ENCODE assay signal across 11 mouse cellular contexts in the genomic region with DNA sequence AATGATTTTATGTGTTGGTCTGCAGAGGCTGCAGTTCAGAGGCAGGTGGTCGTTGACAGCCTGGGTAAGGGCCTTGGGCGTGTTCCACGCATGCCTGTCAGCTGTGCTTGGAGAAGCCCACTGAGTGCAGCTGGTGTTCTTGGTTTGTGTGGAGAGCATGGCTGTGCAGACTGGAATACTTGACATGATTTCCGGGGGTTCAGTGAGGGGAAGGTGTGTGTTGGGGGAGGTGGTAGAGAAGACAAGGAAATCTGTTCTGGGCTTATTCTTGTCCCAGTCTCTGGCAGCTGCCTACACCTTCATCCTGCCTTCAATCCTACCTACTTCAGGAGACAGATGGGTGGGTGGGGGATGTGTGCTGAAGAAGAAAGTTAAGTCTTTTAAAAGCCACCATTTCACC. TPM values are rescaled to one million over a fixed set of nuclear protein-coding genes. Genes with fewer than 3 reads are reported as not detected.
DNase-seq lines count a peak whose midpoint lies in the region; TF ChIP-seq lines count a peak whose summit lies in the region.
"Had no signal": no experiment of that assay in that cellular context is flagged by ENCODE, and none has a peak within 500 bp of the region (broad histone marks: within the 10 kb centered on the region; RNA-seq: fewer than 3 reads in every experiment).

No protein-coding gene starts in this region.

- H3K4me1 ChIP-seq in cortical plate, adult 2 months (ENCODE audit: control insufficient read depth, insufficient read depth, low read length) = peaks cover 45% of the 10 kb centered on the region

- peak; percentile 52 for DNase-seq in layer of hippocampus, adult 11-12 months (ENCODE audit: low spot score)
- DNase-seq in layer of hippocampus, postnatal 25 days (ENCODE audit: extremely low spot score in 1 of 2, low spot score in 1 of 2) = no peak
- DNase-seq in frontal cortex, adult 2 months (ENCODE audit: extremely low spot score in 1 of 2, low spot score in 1 of 2) = peak; percentile 87 to 90
- DNase-seq in left cerebral cortex, postnatal 4 days = peak; percentile 74
- DNase-seq in spleen, postnatal 4 days (ENCODE audit: low spot score in 2 of 2) = no peak
- DNase-seq in urinary bladder, postnatal 36 days (ENCODE audit: low spot score in 2 of 2) = no peak
- no peak for DNase-seq in natural killer cell, adult 2 months (ENCODE audit: low spot score in 2 of 2)
- DNase-seq: kidney, postnatal 14 days; lung, embryonic 14.5 days had no signal

- no peak for TF ChIP-seq POLR2A in cortical plate, adult 2 months (IDR thresholded peaks at IDR 0.05; ENCODE audit: extremely low read depth, insufficient read depth, low read length)

- no peak for TF ChIP-seq CTCF in cortical plate, adult 2 months (IDR thresholded peaks at IDR 0.05; ENCODE audit: extremely low read depth, insufficient read depth, low read length)

- H3K27ac ChIP-seq in cortical plate, adult 2 months (ENCODE audit: insufficient read depth, low read length) = peak overlapping the region; percentile 91

- intact Hi-C loops in left cerebral cortex, postnatal 4 days (cut with DNase I) = no loop called here

- H3K4me3 ChIP-seq in cortical plate, adult 2 months (ENCODE audit: insufficient read depth, low read length) = no peak overlapping the region
- H3K4me3 ChIP-seq: heart, embryonic 12.5 days had no signal

RNA-seq across cellular contexts. Expression of gene Akt2, which starts 10.3 kb away (rescaled TPM):
- total RNA-seq in layer of hippocampus, postnatal 25 days (2021) = 100 to 1,000 TPM in 1 of 2 experiments, 10 to 100 TPM in 1; 93.8 to 122 TPM
- polyA plus RNA-seq in cortical plate, adult 2 months (2012; rRNA removed) = 144 and 161 TPM in 2 replicates
- polyA plus RNA-seq in frontal cortex, adult 2 months (2012; rRNA removed) = 114 and 122 TPM in 2 replicates
- total RNA-seq in left cerebral cortex, postnatal 4 days (2021) = 10 to 100 TPM; 68.1 to 72.0 TPM

RNA-seq across cellular contexts. Expression of gene 2310022A10Rik, which starts 48.6 kb away (rescaled TPM):
- 10 to 100 TPM; 23.5 to 24.2 TPM for total RNA-seq in layer of hippocampus, postnatal 25 days (2021)
- 32.7 and 33.8 TPM in 2 replicates for polyA plus RNA-seq in cortical plate, adult 2 months (2012; rRNA removed)
- polyA plus RNA-seq in frontal cortex, adult 2 months (2012; rRNA removed) = 32.0 and 32.3 TPM in 2 replicates
- total RNA-seq in left cerebral cortex, postnatal 4 days (2021) = 10 to 100 TPM; 27.4 to 33.1 TPM

RNA-seq across cellular contexts. Expression of gene Pld3, which starts 48.6 kb away (rescaled TPM):
- total RNA-seq in layer of hippocampus, postnatal 25 days (2021) = 100 to 1,000 TPM; 625 to 635 TPM
- polyA plus RNA-seq in cortical plate, adult 2 months (2012; rRNA removed) = 1,185 and 1,204 TPM in 2 replicates
- 933 and 972 TPM in 2 replicates for polyA plus RNA-seq in frontal cortex, adult 2 months (2012; rRNA removed)
- total RNA-seq in left cerebral cortex, postnatal 4 days (2021) = 100 to 1,000 TPM; 175 to 222 TPM

RNA-seq across cellular contexts. Expression of gene Ttc9b, which starts 52.1 kb away (rescaled TPM):
- 10 to 100 TPM; 55.0 to 59.8 TPM for total RNA-seq in layer of hippocampus, postnatal 25 days (2021)
- 188 and 192 TPM in 2 replicates for polyA plus RNA-seq in cortical plate, adult 2 months (2012; rRNA removed)
- 139 and 148 TPM in 2 replicates for polyA plus RNA-seq in frontal cortex, adult 2 months (2012; rRNA removed)
- 10 to 100 TPM; 80.0 to 91.0 TPM for total RNA-seq in left cerebral cortex, postnatal 4 days (2021)

Comparison
In these comparisons a context has a peak if more than half of its experiments do, and no peak if none do; other contexts are left out.
1. DNase-seq: peak in layer of hippocampus, adult 11-12 months (single experiment), frontal cortex, adult 2 months (2 of 2) and left cerebral cortex, postnatal 4 days (single experiment); none in layer of hippocampus, postnatal 25 days (0 of 2), spleen, postnatal 4 days (0 of 2), urinary bladder, postnatal 36 days (0 of 2) and natural killer cell, adult 2 months (0 of 2).